Mouse (Mus musculus) lung, postnatal 0 days (tissue): ENCODE measurements around the gene Srek1ip1. TPM values are rescaled to one million over a fixed set of nuclear protein-coding genes. Genes with fewer than 3 reads are reported as not detected.

Source experiments
- ATAC-seq: fragments of 200-750 bp; cut with Nextera tagmentation; 2 replicates; pipeline ENCODE4 v1.8.0; 2017; ENCODE audit warnings: moderate library complexity
- DNase-seq: peaks from one replicate; pipeline ENCODE4 v3.0.0-alpha.2; 2016; ENCODE audit warnings: low spot score
- H3K27ac ChIP-seq: fragments of 300-500 bp; sonication (generic); 2 replicates; pipeline ENCODE4 v1.5.1; 2014; ENCODE audit warnings: antibody characterized with exemption, mild to moderate bottlenecking, low read length, mixed read lengths
- H3K27me3 ChIP-seq: fragments of 300-500 bp; sonication (generic); replicated peaks from 2 replicates; pipeline ENCODE4 v1.6.1; 2014; ENCODE audit warnings: low read length, mixed read lengths; ENCODE audit not compliant: insufficient read depth
- H3K36me3 ChIP-seq: fragments of 300-500 bp; sonication (generic); 2 replicates; pipeline ENCODE4 v1.6.1; 2014; ENCODE audit warnings: low read length, mixed read lengths; ENCODE audit not compliant: insufficient read depth
- H3K4me1 ChIP-seq: fragments of 300-500 bp; sonication (generic); 2 replicates; pipeline ENCODE4 v1.6.1; 2014; ENCODE audit warnings: antibody characterized with exemption, low read depth, low read length, mixed read lengths; ENCODE audit not compliant: insufficient read depth
- H3K4me2 ChIP-seq: fragments of 300-500 bp; sonication (generic); replicated peaks from 2 replicates; pipeline ENCODE4 v1.6.1; 2014; ENCODE audit warnings: low read depth, mild to moderate bottlenecking, low read length, moderate library complexity, mixed read lengths
- H3K4me3 ChIP-seq: fragments of 300-500 bp; sonication (generic); 2 replicates; pipeline ENCODE4 v1.5.1; 2014; ENCODE audit warnings: low read depth, low read length
- H3K9ac ChIP-seq: fragments of 300-500 bp; sonication (generic); replicated peaks from 2 replicates; pipeline ENCODE4 v1.6.1; 2014; ENCODE audit warnings: low read depth, mild to moderate bottlenecking
- H3K9me3 ChIP-seq: fragments of 300-500 bp; sonication (generic); 2 replicates; pipeline ENCODE4 v1.6.1; 2016; ENCODE audit warnings: low read length, mixed read lengths
- CTCF ChIP-seq: IDR thresholded peaks from 2 replicates; pipeline ENCODE4 v1.5.1; 2016; ENCODE audit warnings: antibody characterized with exemption, mild to moderate bottlenecking
- EP300 ChIP-seq: IDR thresholded peaks from 2 replicates; pipeline ENCODE4 v1.6.1; 2016; ENCODE audit warnings: antibody characterized with exemption, mild to moderate bottlenecking, control low read depth
- WGBS: fragments of 180-500 bp; shearing (Covaris S2); extraction: QIAGEN DNeasy Blood & Tissue Kit; methylation state at CpG from one replicate; pipeline ENCODE4 v1.1.7; 2014; 5-methylcytosine and 5-hydroxymethylcytosine counted together
- polyA plus RNA-seq: library from polyadenylated mRNA; unstranded; fragments of >200 nt; fragmentation: Nextera tagmentation; extraction: Ambion mirVana; gene quantifications from 2 replicates; pipeline ENCODE4 v1.2.1, GENCODE M21; 2015

Srek1ip1 gene
- polyA plus RNA-seq, 1 experiment from 2014 or later, result 14.9 TPM

- Histone ChIP-seq H3K4me1 (no peaks in the 10 kb centered on the region), H3K27ac (no peak overlapping the region), H3K9ac (no peak overlapping the region), H3K27me3 (no peaks in the 10 kb centered on the region), H3K36me3 (peaks cover 20% of the 10 kb centered on the region), H3K9me3 (no peaks in the 10 kb centered on the region), H3K4me2 (no peak overlapping the region), H3K4me3 (no peak overlapping the region)
- DNase-seq (no peak), ATAC-seq (no peak)
- 92% methylated on average over 13 of the region's 13 CpGs for WGBS
- TF ChIP-seq CTCF (no peak), EP300 (no peak)
These were observed 40.5 kb downstream of the Srek1ip1 start for GRCm38 (mm10) chr13:104832811-104833210.

- no peak for TF ChIP-seq CTCF
- no peak for DNase-seq
- 69% methylated on average over 7 of the region's 7 CpGs for WGBS
- Histone ChIP-seq H3K9ac (no peak overlapping the region), H3K27ac (no peak overlapping the region), H3K4me3 (no peak overlapping the region), H3K9me3 (no peaks in the 10 kb centered on the region), H3K4me1 (no peaks in the 10 kb centered on the region), H3K27me3 (no peaks in the 10 kb centered on the region), H3K36me3 (peaks cover 16% of the 10 kb centered on the region), H3K4me2 (no peak overlapping the region)
- no peak for ATAC-seq
These were observed 45.3 kb downstream of the Srek1ip1 start for GRCm38 (mm10) chr13:104837628-104838027.

- Histone ChIP-seq H3K36me3 (peaks cover 10% of the 10 kb centered on the region), H3K4me2 (no peak overlapping the region), H3K4me3 (no peak overlapping the region), H3K27me3 (no peaks in the 10 kb centered on the region), H3K4me1 (no peaks in the 10 kb centered on the region), H3K27ac (no peak overlapping the region), H3K9me3 (no peaks in the 10 kb centered on the region), H3K9ac (no peak overlapping the region)
- no peak for DNase-seq
- TF ChIP-seq EP300 (no peak), CTCF (no peak)
- WGBS, result 55% methylated on average over 4 of the region's 4 CpGs
- no peak for ATAC-seq
These were observed 49.7 kb downstream of the Srek1ip1 start for GRCm38 (mm10) chr13:104841937-104842336.

- WGBS, result 84% methylated on average over 12 of the region's 13 CpGs
- ATAC-seq (no peak), DNase-seq (no peak)
- no peak overlapping the region for H3K4me2 ChIP-seq
- 0 out of 2 replicates have a peak, but pooled peaks cover 4% of the 10 kb centered on the region for H3K36me3 ChIP-seq
- no peak overlapping the region for H3K4me3 ChIP-seq
- TF ChIP-seq EP300 (no peak), CTCF (no peak)
- H3K27me3 ChIP-seq, result no peaks in the 10 kb centered on the region
- no peak overlapping the region for H3K9ac ChIP-seq
- no peak overlapping the region for H3K27ac ChIP-seq
- H3K9me3 ChIP-seq, result no peaks in the 10 kb centered on the region
- H3K4me1 ChIP-seq, result no peaks in the 10 kb centered on the region
These were observed 51.2 kb downstream of the Srek1ip1 start for GRCm38 (mm10) chr13:104843295-104844089.

GRCm38 (mm10) chr13:104853645-104854044, 61.4 kb downstream of the Srek1ip1 start:
- Histone ChIP-seq H3K9ac (no peak overlapping the region), H3K9me3 (no peaks in the 10 kb centered on the region), H3K27me3 (no peaks in the 10 kb centered on the region), H3K36me3 (no peaks in the 10 kb centered on the region), H3K4me3 (no peak overlapping the region), H3K27ac (no peak overlapping the region), H3K4me1 (no peaks in the 10 kb centered on the region), H3K4me2 (no peak overlapping the region)
- ATAC-seq, result no peak
- 69% methylated on average over 2 of the region's 2 CpGs for WGBS
- TF ChIP-seq CTCF, result no peak
- TF ChIP-seq EP300, result no peak
- DNase-seq, result no peak

GRCm38 (mm10) chr13:104863127-104863979, 71.1 kb downstream of the Srek1ip1 start, which contains the start of gene Shisal2b:
Gene Shisal2b, minus strand, starts transcription at chr13:104863893.
- H3K4me3 ChIP-seq, result peak within 1 kb of the TSS; percentile 39
- H3K4me1 ChIP-seq, result no peaks in the 10 kb centered on the region
- WGBS, result 4% methylated on average over 32 of the region's 38 CpGs
- H3K27ac ChIP-seq, result no peak within 1 kb of the TSS
- peak within 1 kb of the TSS; percentile 92 for H3K4me2 ChIP-seq
- H3K27me3 ChIP-seq, result no peaks in the 10 kb centered on the region
- H3K36me3 ChIP-seq, result no peaks in the 10 kb centered on the region
- peak; percentile 65 for ATAC-seq
- peak; percentile 22 for DNase-seq
- TF ChIP-seq EP300, result no peak
- no peaks in the 10 kb centered on the region for H3K9me3 ChIP-seq
- no peak within 1 kb of the TSS for H3K9ac ChIP-seq
